Mouse (Mus musculus) kidney, adult 9 months (tissue): Measurements from ENCODE around the gene Cep112.

Experiments used
- DNase-seq: peaks from one replicate; pipeline ENCODE4 v3.0.0; 2022

The Cep112 gene

DNA sequence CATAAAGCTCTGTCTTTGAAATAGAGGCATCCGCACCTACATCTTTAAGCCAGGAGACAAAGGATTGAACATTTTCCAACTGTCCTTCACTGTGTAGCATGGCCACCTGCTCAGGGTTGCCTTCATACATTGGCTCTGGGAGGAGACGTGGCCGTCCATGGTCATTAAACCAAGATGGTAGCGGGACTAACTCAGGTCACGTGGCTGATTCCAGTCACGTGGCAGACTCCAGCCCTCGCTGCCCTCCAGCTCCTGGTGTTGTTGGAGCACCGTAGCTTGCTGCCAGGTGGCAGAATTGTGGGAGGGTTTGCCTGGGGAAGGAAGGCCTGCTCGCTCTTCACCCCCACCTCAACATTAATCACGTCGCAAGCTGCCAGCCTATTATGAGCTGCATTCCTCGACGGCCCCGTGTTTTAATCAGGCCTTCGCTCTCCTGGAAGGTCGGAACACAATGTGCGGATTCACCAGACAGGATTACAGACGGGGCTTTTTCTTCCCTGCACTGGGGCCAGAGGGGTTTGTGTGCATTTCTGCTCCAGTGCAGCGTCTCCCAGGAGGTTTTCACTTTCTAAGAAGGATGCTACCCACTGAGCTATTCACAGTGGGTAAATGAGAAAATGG lies 460.4 kb downstream of the Cep112 start:
- DNase-seq: no peak

DNA sequence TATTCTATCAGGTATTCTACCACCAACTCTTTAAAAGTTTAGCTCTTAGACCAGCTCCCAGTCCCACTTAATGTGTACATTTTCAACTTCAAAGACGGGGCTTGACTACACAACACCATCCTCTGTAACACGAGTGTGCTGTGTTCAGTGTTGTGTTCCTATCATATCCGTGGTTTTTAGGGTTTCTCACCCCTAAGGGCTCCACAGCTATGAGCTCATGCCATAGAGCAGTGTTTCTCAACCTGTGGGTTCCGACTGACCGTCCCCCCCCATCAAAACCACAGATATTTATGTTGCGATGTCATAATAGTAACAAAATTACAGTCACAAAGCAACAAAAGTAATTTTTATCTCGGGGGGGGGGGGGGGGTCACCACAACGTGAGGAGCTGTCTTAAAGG lies 461.1 kb downstream of the Cep112 start:
- DNase-seq: no peak

DNA sequence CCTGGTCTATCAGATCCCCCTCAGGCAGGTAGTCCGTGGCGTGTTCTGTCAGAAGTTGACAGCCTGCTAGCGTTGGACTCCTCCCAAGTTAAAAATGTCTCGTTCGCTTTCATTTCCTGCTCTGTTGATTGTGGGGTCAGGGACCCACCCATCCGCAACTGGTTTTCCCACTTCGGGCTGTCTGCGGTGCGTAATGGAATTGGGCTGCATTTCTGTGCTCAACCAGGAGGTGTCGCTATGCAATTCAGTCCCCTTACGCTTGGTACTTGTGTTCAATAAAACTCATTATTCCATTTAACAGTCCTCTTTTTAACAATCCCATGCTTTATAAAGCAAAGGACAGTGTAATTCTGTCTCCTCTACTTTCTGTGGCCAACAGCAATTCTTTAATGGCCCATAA lies 464.1 kb downstream of the Cep112 start:
- peak; percentile 11 for DNase-seq

DNA sequence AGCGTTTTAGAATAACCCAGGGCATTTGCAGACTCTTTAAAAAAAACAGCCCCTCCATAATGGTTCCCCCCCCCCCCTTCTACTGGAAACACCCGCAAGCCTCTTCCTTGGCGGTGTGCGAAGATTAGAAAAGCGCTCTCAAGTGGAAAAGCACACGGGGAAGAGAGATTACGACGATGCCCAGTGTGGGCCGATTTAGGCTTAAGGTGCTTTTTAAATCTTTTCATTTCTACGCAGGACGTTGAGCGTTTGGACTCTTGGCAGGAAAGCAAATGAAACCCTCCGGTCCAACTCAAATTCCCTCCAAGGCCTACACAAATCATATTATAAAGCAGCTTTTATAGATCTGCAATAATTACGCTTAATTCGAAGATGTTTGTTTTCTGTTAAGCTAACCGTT lies 465.6 kb downstream of the Cep112 start:
- DNase-seq: no peak

DNA sequence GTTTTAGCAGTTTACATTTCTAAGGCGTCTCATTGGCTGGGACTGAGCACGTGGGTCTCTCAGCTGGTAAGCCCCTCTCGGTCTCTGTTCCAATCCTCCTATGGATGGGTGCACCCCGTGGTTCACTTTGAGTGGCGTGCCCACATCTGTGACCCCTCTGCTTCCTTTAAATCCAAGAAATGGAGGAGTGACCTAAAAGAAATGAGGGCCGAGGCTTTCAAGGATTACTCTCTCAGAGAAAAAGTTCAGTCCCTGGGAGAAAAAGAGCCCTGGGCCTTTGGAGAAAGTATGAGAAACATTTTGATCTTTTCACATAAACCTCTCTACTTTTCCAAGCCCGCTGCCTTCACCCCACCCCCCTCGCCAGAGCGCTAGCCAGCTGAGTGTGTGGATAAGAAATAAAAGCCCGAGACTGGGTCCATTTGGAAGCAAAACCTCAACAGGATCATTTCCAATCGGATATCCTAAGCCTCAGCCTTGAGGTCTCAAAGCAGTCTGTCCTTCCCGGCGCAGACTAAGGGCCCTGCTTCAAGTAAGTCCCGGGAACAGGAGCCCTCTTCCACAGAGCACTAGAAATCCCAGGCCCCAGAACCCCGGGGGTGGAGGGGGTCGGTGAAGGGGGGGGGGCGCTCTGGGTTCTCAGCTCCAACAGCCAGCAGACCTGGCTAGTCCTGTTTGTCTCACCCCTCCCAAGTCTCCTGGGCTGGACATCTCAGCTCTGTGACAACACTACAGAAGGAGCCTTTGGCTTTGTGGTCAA lies 466.3 kb downstream of the Cep112 start:
- peak; percentile 11 for DNase-seq

DNA sequence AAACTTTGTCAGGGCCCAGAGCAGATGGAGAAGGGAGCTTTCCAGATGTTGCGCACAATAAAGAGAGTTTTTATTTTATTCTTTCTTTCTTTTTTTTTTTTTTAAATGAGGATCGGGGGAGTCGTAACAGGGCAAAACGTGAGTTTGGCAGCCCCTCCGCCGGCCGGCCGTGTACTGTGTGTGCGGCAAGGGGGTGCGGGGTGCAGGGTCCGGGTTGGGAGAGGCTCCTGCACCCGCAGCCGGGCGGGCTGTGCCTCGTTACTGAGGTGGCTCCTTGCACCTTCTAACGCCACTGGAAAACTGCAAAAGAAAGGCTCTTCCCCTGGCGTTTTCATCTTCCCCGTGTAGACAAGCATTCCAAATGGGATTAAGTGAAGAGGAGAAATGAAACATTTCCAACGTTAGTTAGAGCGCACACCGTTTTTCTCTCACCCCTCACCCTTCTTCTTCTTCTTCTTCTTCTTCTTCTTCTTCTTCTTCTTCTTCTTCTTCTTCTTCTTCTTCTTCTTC lies 466.9 kb downstream of the Cep112 start:
- DNase-seq: no peak

DNA sequence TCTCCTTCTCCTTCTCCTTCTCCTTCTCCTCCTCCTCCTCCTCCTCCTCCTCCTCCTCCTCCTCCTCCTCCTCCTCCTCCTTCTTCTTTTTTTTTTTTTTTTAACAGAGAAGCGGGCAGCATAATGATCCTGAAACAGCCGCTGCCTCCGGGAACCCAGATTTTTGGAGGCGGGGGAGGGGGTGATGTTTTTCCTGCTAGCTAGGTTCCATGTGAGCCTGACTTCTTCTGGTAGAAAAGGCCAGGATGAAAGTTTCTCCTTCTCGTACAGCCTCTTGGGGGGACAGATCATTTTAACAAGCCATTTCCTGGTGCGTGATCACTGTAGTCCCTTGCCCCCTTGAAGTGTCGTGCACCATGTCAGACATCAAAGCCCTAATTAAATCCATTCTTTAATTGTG lies 467.4 kb downstream of the Cep112 start:
- no peak for DNase-seq

DNA sequence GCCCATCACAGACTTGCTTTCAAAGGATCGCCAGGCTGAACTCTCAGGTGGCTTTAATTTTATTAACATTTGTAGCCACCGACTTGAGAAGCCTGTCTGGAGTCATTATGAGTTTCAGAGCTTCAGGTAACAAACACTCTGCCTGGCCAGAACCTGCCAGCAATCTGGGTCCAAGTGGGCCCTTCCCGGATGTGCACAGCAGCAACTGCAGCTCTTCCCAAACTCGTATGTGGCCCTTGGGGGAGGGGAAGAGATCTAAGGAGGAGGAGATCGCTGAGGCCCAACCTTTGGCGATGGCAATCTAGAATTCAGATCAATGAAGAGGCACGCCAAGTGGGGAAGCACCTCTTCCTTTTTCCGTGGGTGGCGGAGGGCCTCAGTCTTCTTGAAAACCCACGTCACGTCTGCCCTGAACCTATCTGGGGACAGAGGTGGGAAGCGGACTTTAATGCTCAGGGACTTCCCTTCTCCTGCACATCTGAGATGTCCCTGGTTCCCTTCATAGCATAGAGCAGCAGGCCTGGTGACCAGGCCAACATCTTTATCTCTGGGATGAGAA lies 468.3 kb downstream of the Cep112 start:
- no peak for DNase-seq

DNA sequence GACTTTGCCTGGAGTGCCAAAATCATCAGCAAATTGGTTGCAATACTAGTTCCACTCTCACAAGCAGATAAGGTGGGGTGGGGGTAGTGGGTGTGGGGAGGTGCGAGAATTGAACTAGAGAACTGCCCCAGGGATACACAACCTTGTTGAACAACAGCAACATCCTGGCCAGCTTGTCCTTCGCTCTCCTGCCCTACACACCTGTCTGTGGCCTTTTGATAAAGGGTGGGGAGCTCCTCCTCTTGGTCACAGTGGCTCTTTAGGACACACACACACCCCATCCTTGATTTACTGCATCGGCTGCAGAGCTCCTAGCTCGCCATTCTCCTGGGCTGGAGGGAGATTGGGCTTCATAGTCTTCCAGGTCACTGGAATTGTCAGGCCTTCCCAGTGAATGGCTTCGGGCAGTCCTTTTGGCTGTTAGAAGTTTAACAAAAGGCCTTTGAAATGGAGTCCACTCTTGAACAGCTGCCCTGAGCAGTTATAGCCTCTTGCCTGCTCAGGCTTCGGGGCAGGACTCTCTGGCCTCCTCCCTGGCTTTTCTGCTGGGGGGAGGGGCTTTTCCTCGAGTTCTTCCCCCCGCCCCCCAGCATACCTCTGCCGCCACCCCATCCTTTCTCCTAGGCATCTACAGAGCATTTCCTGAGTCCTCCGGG lies 469.0 kb downstream of the Cep112 start:
- no peak for DNase-seq

DNA sequence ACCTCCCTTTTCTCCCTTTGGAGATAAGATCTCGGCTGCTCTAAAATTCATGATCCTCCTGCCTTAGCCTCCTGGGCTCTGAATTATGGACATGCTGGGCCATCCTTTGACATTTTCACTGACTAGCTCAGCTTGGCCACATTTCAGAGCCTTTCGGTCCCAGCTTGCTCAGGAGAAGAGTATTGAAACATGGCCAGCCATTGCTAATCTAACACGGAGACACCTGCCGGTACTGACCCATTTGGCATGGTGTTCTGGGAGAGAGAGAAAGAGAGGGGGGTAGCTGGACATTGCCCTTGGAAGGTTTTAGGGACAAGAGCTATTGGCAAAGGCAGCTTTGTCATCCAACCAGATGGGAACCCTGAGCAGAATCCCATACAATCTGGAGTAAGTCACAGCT lies 472.0 kb downstream of the Cep112 start:
- no peak for DNase-seq

DNA sequence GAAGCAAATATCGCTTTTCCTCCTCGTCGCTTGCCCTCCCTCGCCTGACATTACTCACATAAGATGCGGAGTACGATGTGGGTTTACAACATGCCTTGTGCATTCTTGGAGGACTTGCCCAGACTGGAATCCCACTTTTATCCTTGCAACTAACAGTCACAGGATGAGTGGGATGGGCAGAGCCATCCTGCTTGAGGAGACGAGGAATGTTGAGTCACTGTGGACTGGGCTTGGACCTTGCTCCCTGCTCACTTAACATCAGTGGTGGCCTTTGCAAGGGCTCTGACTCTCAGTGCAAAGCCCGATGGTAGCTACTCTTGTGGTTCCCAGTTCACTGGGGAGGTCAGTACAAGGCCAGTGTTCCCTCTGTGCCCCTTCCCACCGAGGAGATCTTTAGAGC lies 473.1 kb downstream of the Cep112 start:
- no peak for DNase-seq

DNA sequence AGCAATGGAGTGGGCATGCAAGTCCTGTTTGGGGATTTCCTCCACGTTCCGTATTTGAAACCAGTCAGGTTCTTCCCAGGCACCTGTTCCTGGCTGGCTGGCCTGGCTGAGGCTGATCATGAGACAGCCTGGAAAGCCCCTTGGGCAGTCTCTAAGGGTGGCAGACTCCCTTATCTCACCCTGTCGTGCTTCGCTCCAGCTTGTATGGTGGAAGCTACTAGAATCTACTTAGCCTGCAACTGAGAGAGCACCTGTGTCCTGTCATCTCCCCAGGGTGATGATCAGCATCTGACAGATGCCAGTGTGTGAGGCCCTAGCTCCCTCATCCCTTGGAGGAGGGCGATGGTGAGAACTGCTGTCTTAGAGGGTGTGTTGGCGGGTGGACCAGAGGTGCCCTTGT lies 473.5 kb downstream of the Cep112 start:
- DNase-seq: no peak

DNA sequence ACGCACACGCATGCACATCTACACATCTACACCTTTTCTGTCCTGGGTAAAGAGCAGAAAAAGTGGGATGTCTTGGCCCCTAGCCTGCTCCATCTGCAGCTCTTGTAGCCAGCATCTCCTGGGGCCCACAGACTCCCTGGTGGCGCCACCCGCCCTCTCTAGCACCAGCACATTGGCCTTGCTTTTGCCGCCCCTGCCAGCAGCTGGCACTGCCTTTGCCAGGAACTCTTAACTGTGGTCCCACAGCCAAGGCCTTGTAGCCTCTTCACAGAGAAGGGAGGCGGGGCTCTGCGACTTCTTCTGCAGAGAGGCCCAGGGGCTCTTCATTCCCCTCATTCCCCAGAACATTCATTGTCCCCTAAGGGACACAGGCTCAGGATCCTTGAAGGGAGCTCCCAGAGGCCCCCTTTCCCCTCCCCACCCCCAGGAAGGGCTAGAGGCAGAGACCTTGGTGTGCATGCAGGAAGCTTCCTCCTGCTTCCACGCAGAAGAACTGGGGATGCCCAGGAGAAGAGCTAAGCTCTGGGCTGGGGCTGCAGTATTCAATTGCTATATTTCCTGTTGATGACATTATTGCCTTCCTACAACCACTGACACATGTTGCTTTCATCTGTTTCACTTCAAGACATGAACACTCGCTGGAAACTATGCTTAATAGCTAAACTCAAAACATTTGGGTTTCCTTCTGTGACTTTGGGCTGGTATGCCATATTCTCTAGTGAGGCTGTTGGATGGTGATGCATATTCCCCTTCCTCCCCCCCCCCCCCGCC lies 475.9 kb downstream of the Cep112 start:
- no peak for DNase-seq

DNA sequence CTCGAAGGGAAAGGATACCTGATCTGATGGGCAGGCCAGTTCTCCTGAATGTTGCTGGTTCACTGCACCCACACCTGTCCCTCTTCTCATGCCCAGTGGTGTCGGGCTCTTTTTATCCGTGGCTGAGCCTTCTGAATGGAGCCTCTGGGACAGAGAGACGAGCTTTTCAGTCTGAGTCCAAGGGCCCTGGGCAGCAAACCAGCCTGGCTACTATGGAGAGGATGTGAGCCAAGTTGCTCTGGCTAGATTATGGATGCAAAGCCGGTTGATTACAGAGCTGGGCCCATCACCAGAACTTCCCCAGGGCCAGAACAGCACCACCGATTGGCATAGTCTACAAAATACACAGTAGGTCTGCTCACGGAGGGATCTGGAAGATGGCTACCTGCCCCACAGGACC lies 476.7 kb downstream of the Cep112 start:
- no peak for DNase-seq

DNA sequence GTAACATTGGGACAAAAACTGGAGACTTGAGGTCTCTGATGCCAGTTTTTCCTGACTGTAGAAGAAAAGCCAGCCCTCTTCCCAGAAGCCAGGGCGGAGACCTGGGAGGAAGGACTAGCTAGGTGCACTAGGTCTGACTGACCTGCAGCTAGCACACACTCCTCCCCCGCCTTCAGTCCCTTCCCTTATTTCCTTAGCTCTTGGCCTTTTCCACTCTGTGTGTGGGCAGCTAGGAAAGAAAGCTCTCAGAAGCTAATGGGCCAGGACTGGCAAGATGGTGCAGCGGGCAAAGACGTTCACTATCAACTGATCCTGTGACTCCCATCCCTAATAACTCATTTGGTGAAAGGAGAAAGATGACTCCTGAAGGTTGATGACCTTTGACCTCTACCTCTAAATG lies 477.3 kb downstream of the Cep112 start:
- no peak for DNase-seq

DNA sequence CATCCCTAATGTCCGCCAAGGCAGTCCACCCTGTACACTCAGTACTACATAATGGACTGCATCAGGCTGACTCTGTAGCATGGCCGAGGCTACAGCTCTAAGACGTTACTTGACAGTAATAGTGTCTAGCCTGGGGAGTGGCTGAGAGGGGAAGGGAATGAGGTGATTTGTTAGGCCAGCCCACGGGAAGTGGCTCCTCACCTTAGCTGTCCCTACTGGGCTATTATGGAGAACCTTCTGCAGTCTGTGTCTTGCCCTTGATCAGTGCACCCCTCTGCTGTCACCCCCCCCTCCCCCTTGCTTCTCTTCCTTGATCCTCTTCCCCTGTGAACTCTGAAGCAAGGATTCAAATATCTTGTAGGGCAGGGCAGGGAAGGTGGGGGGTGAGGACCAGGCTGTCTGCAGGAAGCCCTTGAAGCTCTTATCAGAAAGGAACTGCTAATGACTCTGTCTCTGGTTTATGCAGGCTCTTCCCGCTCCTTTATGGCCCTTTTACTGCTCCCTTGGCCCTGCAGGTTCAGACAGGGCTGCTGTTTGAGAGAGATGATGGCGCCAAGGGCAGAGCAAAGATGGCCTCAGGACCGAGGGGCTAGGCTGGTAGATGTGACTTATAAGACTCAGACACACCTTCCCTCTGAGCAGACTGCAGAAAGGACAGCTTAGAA lies 481.7 kb downstream of the Cep112 start:
- no peak for DNase-seq

DNA sequence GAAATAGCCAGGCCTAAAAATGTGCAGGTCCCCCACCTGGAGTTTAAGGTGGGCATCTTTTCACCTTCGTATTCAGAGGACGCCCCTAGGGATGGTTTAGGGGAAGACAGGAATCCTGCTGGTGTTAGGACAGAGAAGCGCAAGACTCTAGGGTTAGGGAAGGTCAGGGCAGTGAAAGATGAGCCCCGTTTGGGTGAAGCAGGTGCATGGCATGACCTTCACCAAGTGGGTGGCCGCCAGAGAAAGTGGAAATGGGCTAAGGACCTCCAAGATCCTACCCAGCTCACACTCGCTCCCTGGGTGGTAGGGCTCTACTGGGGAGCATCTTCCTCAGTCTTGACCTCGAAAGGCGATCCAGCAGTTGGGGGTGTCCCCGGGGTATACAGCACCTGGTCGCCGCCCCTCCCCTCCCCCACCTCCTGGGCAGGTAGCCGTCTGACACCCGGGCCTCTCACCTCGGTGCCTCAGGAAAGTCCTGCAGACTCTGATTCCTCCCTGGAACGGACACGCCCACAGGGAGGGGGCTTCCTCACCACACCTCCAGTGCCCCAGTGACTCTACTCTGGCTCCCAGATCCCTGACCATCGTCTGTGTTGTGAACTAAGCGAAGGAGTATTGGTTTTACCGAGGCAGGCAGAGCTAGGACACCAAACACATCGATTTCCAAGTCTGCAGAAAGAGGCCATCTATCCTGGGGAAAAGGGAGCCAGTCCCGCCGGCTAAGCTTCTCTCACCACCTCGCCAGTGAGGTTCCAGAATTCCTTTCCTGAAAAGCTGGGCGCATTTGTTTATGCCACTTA lies 484.6 kb downstream of the Cep112 start:
- DNase-seq: no peak
